Mouse (Mus musculus) heart, embryonic 10.5 days (tissue): ENCODE results near the gene Efcab9. TPM values are rescaled to one million over a fixed set of nuclear protein-coding genes. Genes with fewer than 3 reads are reported as not detected.

Source experiments
- DNase-seq: peaks from one replicate; pipeline ENCODE4 v3.0.0-alpha.2; 2017; ENCODE audit warnings: low spot score
- H3K27ac ChIP-seq: fragments of 300-500 bp; sonication (generic); 2 replicates; pipeline ENCODE4 v1.5.1; 2016; ENCODE audit warnings: mild to moderate bottlenecking
- H3K27me3 ChIP-seq: fragments of 300-500 bp; sonication (generic); 2 replicates; pipeline ENCODE4 v1.6.1; 2016; ENCODE audit warnings: mild to moderate bottlenecking; ENCODE audit not compliant: poor library complexity, insufficient read depth, severe bottlenecking
- H3K36me3 ChIP-seq: fragments of 300-500 bp; sonication (generic); 2 replicates; pipeline ENCODE4 v1.6.1; 2016; ENCODE audit warnings: mild to moderate bottlenecking, moderate library complexity
- H3K4me1 ChIP-seq: fragments of 300-500 bp; sonication (generic); 2 replicates; pipeline ENCODE4 v1.6.1; 2016; ENCODE audit warnings: mild to moderate bottlenecking
- H3K4me3 ChIP-seq: fragments of 300-500 bp; sonication (generic); 2 replicates; pipeline ENCODE4 v1.5.1; 2016; ENCODE audit warnings: mild to moderate bottlenecking, moderate library complexity
- H3K9me3 ChIP-seq: fragments of 300-500 bp; sonication (generic); 2 replicates; pipeline ENCODE4 v1.6.1; 2016; ENCODE audit warnings: mild to moderate bottlenecking, moderate library complexity
- WGBS: fragments of 180-500 bp; shearing (Covaris S2); methylation state at CpG from one replicate; pipeline ENCODE4 v1.1.7; 2016; 5-methylcytosine and 5-hydroxymethylcytosine counted together
- polyA plus RNA-seq: library from polyadenylated mRNA; unstranded; fragments of >200 nt; fragmentation: Nextera tagmentation; extraction: Ambion mirVana; gene quantifications from 2 replicates; pipeline ENCODE4 v1.2.1, GENCODE M21; 2016

The Efcab9 gene
- polyA plus RNA-seq, 1 experiment from 2014 or later = not detected

DNA sequence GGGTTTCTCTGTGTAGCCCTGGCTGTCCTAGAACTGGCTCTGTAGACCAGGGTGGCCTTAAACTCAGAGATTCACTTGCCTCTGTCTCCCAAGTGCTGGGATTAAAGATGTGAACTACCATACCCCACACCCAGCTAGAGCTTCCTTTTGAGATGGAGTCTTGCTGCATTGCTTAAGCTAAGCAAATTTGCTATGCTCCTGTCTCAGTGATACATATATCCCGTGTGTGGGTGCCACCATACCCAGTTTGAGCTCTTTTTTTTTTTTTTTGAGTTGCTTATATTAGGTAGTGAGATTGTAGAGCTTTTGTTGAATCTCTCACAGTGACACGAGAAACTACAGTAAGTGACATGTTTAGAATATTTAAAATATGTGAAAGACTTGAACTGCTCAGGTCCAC, 36.6 kb downstream of the Efcab9 start:
- 0 out of 2 replicates have a peak, but pooled peaks cover 2% of the 10 kb centered on the region for H3K4me1 ChIP-seq
- 83% methylated on average over 2 of the region's 2 CpGs for WGBS
- no peaks in the 10 kb centered on the region for H3K9me3 ChIP-seq

DNA sequence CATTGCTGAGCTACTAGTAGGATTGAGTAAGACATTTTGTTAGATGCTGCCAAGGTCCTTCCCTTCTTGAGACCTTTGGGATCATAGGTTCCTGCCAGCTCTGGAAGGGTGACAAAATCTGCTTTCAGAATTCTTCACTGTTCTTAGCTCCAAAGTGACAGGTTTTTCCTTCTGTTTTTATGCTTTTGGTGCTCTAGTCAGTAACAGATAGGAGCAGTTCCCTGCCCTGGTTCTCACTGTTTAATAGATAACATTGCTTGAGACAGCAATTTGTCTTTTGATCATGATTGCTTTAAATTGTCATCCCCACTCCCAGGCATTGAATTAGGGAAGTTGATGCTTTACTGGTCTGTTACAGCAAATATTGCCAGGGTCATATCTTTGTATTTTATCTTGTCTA, 38.6 kb downstream of the Efcab9 start:
- no peaks in the 10 kb centered on the region for H3K9me3 ChIP-seq
- DNase-seq = no peak
- H3K4me1 ChIP-seq = peaks cover 19% of the 10 kb centered on the region; the same call in 1 of the 2 replicates
- no peak overlapping the region for H3K27ac ChIP-seq
- no peaks in the 10 kb centered on the region for H3K27me3 ChIP-seq
- no peaks in the 10 kb centered on the region for H3K36me3 ChIP-seq
- no peak overlapping the region for H3K4me3 ChIP-seq

More for the DNA sequence above, 36.6 kb downstream of the Efcab9 start:
- no peak for DNase-seq
- no peak overlapping the region for H3K27ac ChIP-seq
- no peak overlapping the region for H3K4me3 ChIP-seq
- no peaks in the 10 kb centered on the region for H3K27me3 ChIP-seq
- peaks cover 6% of the 10 kb centered on the region for H3K36me3 ChIP-seq

- H3K4me1 ChIP-seq = peaks cover 23% of the 10 kb centered on the region; the same call in 1 of the 2 replicates
- no peaks in the 10 kb centered on the region for H3K9me3 ChIP-seq
- DNase-seq = no peak
- H3K27me3 ChIP-seq = no peaks in the 10 kb centered on the region
- 93% methylated on average over 2 of the region's 2 CpGs for WGBS
- no peak overlapping the region for H3K4me3 ChIP-seq
- no peaks in the 10 kb centered on the region for H3K36me3 ChIP-seq
- H3K27ac ChIP-seq = no peak overlapping the region
Observed at GRCm38 (mm10) chr11:32491079-32491478, 40.8 kb downstream of the Efcab9 start.

GRCm38 (mm10) chr11:32488808-32489670, 42.8 kb downstream of the Efcab9 start:
- no peak for DNase-seq

DNA sequence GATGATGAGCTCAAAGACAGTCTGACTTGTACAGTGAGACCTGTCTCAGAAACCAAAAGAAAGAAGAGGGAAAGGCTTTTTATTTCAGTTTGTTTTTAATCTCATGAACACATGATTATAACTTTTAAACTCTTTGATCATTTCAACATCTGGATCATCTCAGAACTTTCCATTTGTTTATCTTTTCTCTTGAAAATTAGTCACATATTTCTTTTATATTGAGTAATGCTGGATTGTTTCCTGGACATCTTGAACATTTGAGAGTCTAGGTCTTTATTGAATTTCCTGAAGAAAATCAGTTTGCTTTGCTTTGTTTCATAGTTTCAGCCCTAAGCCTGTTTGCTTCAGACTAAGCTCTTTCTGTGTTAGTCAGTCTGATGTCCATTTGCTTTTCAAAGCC, 43.5 kb downstream of the Efcab9 start:
- peaks cover 24% of the 10 kb centered on the region; the same call in 1 of the 2 replicates for H3K4me1 ChIP-seq
- H3K9me3 ChIP-seq = no peaks in the 10 kb centered on the region
- H3K36me3 ChIP-seq = no peaks in the 10 kb centered on the region
- H3K27ac ChIP-seq = no peak overlapping the region
- DNase-seq = no peak
- no peaks in the 10 kb centered on the region for H3K27me3 ChIP-seq
- H3K4me3 ChIP-seq = no peak overlapping the region

More at GRCm38 (mm10) chr11:32488808-32489670, 42.8 kb downstream of the Efcab9 start:
- 77% methylated on average over 5 of the region's 5 CpGs for WGBS
- Histone ChIP-seq H3K27me3 (no peaks in the 10 kb centered on the region), H3K9me3 (no peaks in the 10 kb centered on the region), H3K27ac (no peak overlapping the region), H3K4me1 (peaks cover 23% of the 10 kb centered on the region; the same call in 1 of the 2 replicates), H3K4me3 (no peak overlapping the region), H3K36me3 (no peaks in the 10 kb centered on the region)

DNA sequence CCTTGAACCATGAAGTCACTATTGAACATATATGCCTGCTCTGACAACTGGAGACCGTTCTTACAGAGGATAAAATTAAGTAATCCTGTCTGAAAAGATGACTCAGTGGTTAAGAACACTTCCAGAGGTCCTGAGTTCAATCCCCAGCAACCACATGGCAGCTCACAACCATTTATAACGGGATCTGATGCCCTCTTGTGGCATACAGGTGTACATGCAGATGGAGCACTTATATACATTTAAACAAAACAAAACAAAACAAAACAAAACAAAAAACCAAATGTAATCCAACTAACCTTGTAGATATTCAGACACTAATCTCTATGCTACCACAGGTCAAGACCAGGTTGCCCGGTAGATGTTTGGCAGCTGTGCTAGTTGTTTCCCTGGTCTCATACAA, 44.4 kb downstream of the Efcab9 start:
- WGBS = 86% methylated on average over 3 of the region's 3 CpGs
- Histone ChIP-seq H3K9me3 (no peaks in the 10 kb centered on the region), H3K27ac (no peak overlapping the region), H3K4me1 (peaks cover 25% of the 10 kb centered on the region; the same call in 1 of the 2 replicates), H3K36me3 (no peaks in the 10 kb centered on the region), H3K4me3 (no peak overlapping the region), H3K27me3 (no peaks in the 10 kb centered on the region)
- DNase-seq = no peak

DNA sequence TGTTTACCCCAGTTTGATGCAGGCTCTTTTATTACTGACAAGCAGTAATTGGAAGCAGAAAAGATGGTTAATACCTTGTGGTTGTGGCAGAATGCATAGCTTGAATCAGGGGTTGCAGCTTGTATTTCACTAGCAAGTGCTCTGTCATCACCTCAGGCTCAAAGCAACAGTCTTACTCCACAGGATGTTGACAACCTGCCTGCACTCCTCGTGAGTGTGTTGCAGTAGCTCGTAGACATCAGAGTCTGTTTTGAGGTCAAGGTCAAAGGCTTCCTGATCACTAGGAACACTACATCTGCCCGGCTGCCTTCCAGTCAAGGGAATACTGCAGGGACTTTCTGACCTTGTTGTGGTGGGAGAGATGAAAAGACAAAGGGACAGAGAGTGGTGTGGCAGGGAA, 45.3 kb downstream of the Efcab9 start:
- WGBS = 30% methylated on average over 3 of the region's 3 CpGs
- Histone ChIP-seq H3K36me3 (no peaks in the 10 kb centered on the region), H3K27me3 (no peaks in the 10 kb centered on the region), H3K9me3 (no peaks in the 10 kb centered on the region), H3K4me3 (no peak overlapping the region), H3K4me1 (peaks cover 25% of the 10 kb centered on the region; the same call in 1 of the 2 replicates), H3K27ac (no peak overlapping the region)
- no peak for DNase-seq

DNA sequence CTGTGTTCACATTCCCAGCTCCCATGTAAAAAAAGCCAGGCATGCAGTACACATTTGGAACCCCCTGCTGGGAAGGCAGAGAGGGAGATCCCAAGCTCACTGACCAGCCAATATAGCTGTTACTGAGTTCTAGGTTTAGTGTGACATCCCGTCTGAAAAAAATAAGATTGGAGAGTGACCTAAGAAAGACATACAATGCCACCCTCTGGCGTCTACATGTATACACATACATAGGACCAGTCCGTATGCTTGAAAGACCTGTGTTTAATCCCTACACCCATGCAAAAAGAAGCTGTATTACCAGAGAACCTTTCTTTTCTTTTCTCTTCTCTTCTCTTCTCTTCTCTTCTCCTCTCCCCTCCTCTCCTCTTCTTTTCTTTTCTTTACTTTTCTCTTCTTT, 46.6 kb downstream of the Efcab9 start:
- Histone ChIP-seq H3K27ac (no peak overlapping the region), H3K9me3 (no peaks in the 10 kb centered on the region), H3K4me1 (peaks cover 24% of the 10 kb centered on the region; the same call in 1 of the 2 replicates), H3K4me3 (no peak overlapping the region), H3K36me3 (no peaks in the 10 kb centered on the region), H3K27me3 (no peaks in the 10 kb centered on the region)
- no peak for DNase-seq
- WGBS = 64% methylated on average over 3 of the region's 3 CpGs

DNA sequence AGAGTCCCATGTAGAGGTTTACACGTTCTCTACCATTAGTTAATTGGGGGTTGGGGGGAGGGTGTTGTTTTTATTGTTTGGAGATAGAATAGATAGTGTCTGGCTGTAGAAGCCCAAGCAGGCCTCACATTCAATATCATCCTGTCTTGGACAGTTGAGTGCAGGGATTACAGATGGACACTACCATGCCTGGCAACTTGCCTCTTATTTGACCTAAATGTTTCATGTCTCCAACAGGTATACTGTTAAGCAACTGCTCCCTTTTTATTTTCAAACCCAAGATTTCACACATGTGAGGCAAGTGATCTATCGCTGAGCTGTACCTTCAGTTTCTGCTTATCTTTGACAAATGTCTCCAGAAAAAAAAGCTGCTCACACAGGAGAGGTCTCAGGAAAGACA, 50.4 kb downstream of the Efcab9 start:
- DNase-seq = no peak
- no peaks in the 10 kb centered on the region for H3K27me3 ChIP-seq
- H3K36me3 ChIP-seq = no peaks in the 10 kb centered on the region
- no peak overlapping the region for H3K27ac ChIP-seq
- peaks cover 2% of the 10 kb centered on the region; the same call in 1 of the 2 replicates for H3K4me1 ChIP-seq
- no peak overlapping the region for H3K4me3 ChIP-seq
- WGBS = 73% methylated on average over 2 of the region's 2 CpGs
- H3K9me3 ChIP-seq = no peaks in the 10 kb centered on the region

DNA sequence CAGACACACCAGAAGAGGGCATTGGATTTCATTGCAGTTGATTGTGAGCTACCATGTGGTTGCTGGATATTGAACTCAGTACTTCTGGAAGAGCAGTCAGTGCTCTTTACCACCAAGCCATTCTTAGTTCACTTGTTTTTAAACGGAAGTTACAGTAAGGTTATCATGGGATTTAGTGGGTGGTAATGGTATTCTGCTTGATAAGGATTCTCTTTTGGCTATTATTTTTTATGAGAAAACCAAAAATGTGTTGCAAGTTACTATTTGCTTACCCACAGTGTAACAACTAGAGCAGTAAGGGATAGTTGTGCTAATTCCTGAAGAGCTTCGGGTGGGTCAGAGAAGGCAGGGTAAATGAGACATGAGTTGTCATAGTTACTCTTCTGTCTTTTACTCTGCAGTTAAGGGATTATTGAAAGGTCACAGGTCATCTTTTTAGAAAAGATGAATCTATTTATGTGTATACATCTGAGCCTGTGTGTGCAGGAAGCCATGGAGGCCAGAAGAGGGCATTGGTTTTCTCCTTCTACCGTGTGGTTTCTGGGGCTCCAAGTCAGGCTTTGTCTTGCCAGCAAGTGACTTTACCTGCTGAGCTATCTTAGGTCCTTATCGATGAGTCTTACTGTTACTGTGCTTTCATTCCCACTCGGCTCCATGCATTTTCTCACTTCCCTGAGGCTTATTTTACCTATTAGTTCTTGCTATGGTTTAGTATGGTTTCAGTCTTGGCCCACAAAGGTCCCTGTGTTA, 56.2 kb downstream of the Efcab9 start:
- no peak overlapping the region for H3K4me3 ChIP-seq
- no peaks in the 10 kb centered on the region for H3K9me3 ChIP-seq
- no peak for DNase-seq
- WGBS = 77% methylated on average over 5 of the region's 5 CpGs
- H3K36me3 ChIP-seq = no peaks in the 10 kb centered on the region
- no peak overlapping the region for H3K27ac ChIP-seq
- no peaks in the 10 kb centered on the region for H3K27me3 ChIP-seq
- no peaks in the 10 kb centered on the region for H3K4me1 ChIP-seq

GRCm38 (mm10) chr11:32474725-32475124, 57.2 kb downstream of the Efcab9 start:
- no peaks in the 10 kb centered on the region for H3K27me3 ChIP-seq
- no peak for DNase-seq
- no peak overlapping the region for H3K4me3 ChIP-seq
- H3K27ac ChIP-seq = no peak overlapping the region
- no peaks in the 10 kb centered on the region for H3K4me1 ChIP-seq
- no peaks in the 10 kb centered on the region for H3K36me3 ChIP-seq
- no peaks in the 10 kb centered on the region for H3K9me3 ChIP-seq
- WGBS = 78% methylated on average over 3 of the region's 3 CpGs
